Mouse (Mus musculus): ENCODE measurements around the gene Camkmt. TPM values are rescaled to one million over a fixed set of nuclear protein-coding genes. Genes with fewer than 3 reads are reported as not detected.

The Camkmt gene
- polyA plus RNA-seq, 1 experiment, result 3.3 TPM

GRCm38 (mm10) chr17:85454419-85454983, 364.1 kb downstream of the Camkmt start:
- H3K4me3 ChIP-seq (ENCODE audit: extremely low read depth, insufficient read depth, insufficient read length), result no peak overlapping the region
- no peak overlapping the region for H3K27ac ChIP-seq (ENCODE audit: insufficient read depth, low read length)
- H3K4me1 ChIP-seq (ENCODE audit: control insufficient read depth, insufficient read depth, insufficient read length), result no peaks in the 10 kb centered on the region
- H3K36me3 ChIP-seq (ENCODE audit: control insufficient read depth, insufficient read depth, low read length), result no peaks in the 10 kb centered on the region
- DNase-seq (ENCODE audit: low read depth in 1 of 2, low spot score in 2 of 2), result no peak
- H3K27me3 ChIP-seq (ENCODE audit: control insufficient read depth, insufficient read depth, low read length), result peaks cover 7% of the 10 kb centered on the region
- TF ChIP-seq CTCF (IDR thresholded peaks at IDR 0.05; ENCODE audit: extremely low read depth, insufficient read depth, insufficient read length, insufficient replicate concordance), result no peak
- TF ChIP-seq POLR2A (IDR thresholded peaks at IDR 0.05; ENCODE audit: low read depth, low read length), result no peak
- 7% methylated on average over 23 of the region's 23 CpGs for WGBS

GRCm38 (mm10) chr17:85455063-85455462, 364.7 kb downstream of the Camkmt start:
- H3K4me1 ChIP-seq (ENCODE audit: control insufficient read depth, insufficient read depth, insufficient read length), result no peaks in the 10 kb centered on the region
- H3K4me3 ChIP-seq (ENCODE audit: extremely low read depth, insufficient read depth, insufficient read length), result no peak overlapping the region
- peaks cover 7% of the 10 kb centered on the region for H3K27me3 ChIP-seq (ENCODE audit: control insufficient read depth, insufficient read depth, low read length)
- no peak for TF ChIP-seq POLR2A (IDR thresholded peaks at IDR 0.05; ENCODE audit: low read depth, low read length)
- H3K36me3 ChIP-seq (ENCODE audit: control insufficient read depth, insufficient read depth, low read length), result no peaks in the 10 kb centered on the region
- DNase-seq (ENCODE audit: low read depth in 1 of 2, low spot score in 2 of 2), result no peak
- WGBS, result 4% methylated on average over 16 of the region's 16 CpGs
- H3K27ac ChIP-seq (ENCODE audit: insufficient read depth, low read length), result no peak overlapping the region

GRCm38 (mm10) chr17:85458075-85458474, 367.7 kb downstream of the Camkmt start:
- 16% methylated on average over 14 of the region's 14 CpGs for WGBS
- no peaks in the 10 kb centered on the region for H3K4me1 ChIP-seq (ENCODE audit: control insufficient read depth, insufficient read depth, insufficient read length)
- H3K27ac ChIP-seq (ENCODE audit: insufficient read depth, low read length), result no peak overlapping the region
- no peak for DNase-seq (ENCODE audit: low read depth in 1 of 2, low spot score in 2 of 2)
- no peak overlapping the region for H3K4me3 ChIP-seq (ENCODE audit: extremely low read depth, insufficient read depth, insufficient read length)
- peaks cover 7% of the 10 kb centered on the region for H3K27me3 ChIP-seq (ENCODE audit: control insufficient read depth, insufficient read depth, low read length)
- H3K36me3 ChIP-seq (ENCODE audit: control insufficient read depth, insufficient read depth, low read length), result no peaks in the 10 kb centered on the region
- TF ChIP-seq POLR2A (IDR thresholded peaks at IDR 0.05; ENCODE audit: low read depth, low read length) (no peak), CTCF (IDR thresholded peaks at IDR 0.05; ENCODE audit: extremely low read depth, insufficient read depth, insufficient read length, insufficient replicate concordance) (no peak)

- Histone ChIP-seq H3K4me1 (ENCODE audit: control insufficient read depth, insufficient read depth, insufficient read length) (no peaks in the 10 kb centered on the region), H3K4me3 (ENCODE audit: extremely low read depth, insufficient read depth, insufficient read length) (no peak overlapping the region), H3K27ac (ENCODE audit: insufficient read depth, low read length) (no peak overlapping the region), H3K27me3 (ENCODE audit: control insufficient read depth, insufficient read depth, low read length) (peaks cover 7% of the 10 kb centered on the region), H3K36me3 (ENCODE audit: control insufficient read depth, insufficient read depth, low read length) (no peaks in the 10 kb centered on the region)
- 30% methylated on average over 9 of the region's 9 CpGs for WGBS
- DNase-seq (ENCODE audit: low read depth in 1 of 2, low spot score in 2 of 2), result no peak
- TF ChIP-seq CTCF (IDR thresholded peaks at IDR 0.05; ENCODE audit: extremely low read depth, insufficient read depth, insufficient read length, insufficient replicate concordance), result no peak
- TF ChIP-seq POLR2A (IDR thresholded peaks at IDR 0.05; ENCODE audit: low read depth, low read length), result no peak
Observed at GRCm38 (mm10) chr17:85458589-85458988, 368.2 kb downstream of the Camkmt start.

GRCm38 (mm10) chr17:85461577-85461976, 371.2 kb downstream of the Camkmt start:
- Histone ChIP-seq H3K27ac (ENCODE audit: insufficient read depth, low read length) (no peak overlapping the region), H3K4me3 (ENCODE audit: extremely low read depth, insufficient read depth, insufficient read length) (no peak overlapping the region), H3K4me1 (ENCODE audit: control insufficient read depth, insufficient read depth, insufficient read length) (no peaks in the 10 kb centered on the region), H3K27me3 (ENCODE audit: control insufficient read depth, insufficient read depth, low read length) (peaks cover 11% of the 10 kb centered on the region), H3K36me3 (ENCODE audit: control insufficient read depth, insufficient read depth, low read length) (no peaks in the 10 kb centered on the region)
- no peak for DNase-seq (ENCODE audit: low read depth in 1 of 2, low spot score in 2 of 2)
- no peak for TF ChIP-seq POLR2A (IDR thresholded peaks at IDR 0.05; ENCODE audit: low read depth, low read length)
- WGBS, result 58% methylated on average over 3 of the region's 3 CpGs

- no peak for DNase-seq (ENCODE audit: low read depth in 1 of 2, low spot score in 2 of 2)
- Histone ChIP-seq H3K27me3 (ENCODE audit: control insufficient read depth, insufficient read depth, low read length) (peaks cover 9% of the 10 kb centered on the region), H3K4me3 (ENCODE audit: extremely low read depth, insufficient read depth, insufficient read length) (no peak overlapping the region), H3K36me3 (ENCODE audit: control insufficient read depth, insufficient read depth, low read length) (no peaks in the 10 kb centered on the region), H3K27ac (ENCODE audit: insufficient read depth, low read length) (no peak overlapping the region), H3K4me1 (ENCODE audit: control insufficient read depth, insufficient read depth, insufficient read length) (no peaks in the 10 kb centered on the region)
- 16% methylated on average over 22 of the region's 22 CpGs for WGBS
- no peak for TF ChIP-seq CTCF (IDR thresholded peaks at IDR 0.05; ENCODE audit: extremely low read depth, insufficient read depth, insufficient read length, insufficient replicate concordance)
- TF ChIP-seq POLR2A (IDR thresholded peaks at IDR 0.05; ENCODE audit: low read depth, low read length), result no peak
Observed at GRCm38 (mm10) chr17:85463497-85464392, 373.4 kb downstream of the Camkmt start.
